Mouse (Mus musculus): ENCODE results near the gene Gm37240. TPM values are rescaled to one million over a fixed set of nuclear protein-coding genes. Genes with fewer than 3 reads are reported as not detected.

Gm37240 gene
- polyA plus RNA-seq, 1 experiment from 2014 or later = 0.52 TPM

- Histone ChIP-seq H3K27me3 (ENCODE audit: control insufficient read depth, insufficient read depth, low read length) (no peaks in the 10 kb centered on the region), H3K4me1 (replicated peaks; ENCODE audit: control insufficient read depth, insufficient read depth, low read length) (no peaks in the 10 kb centered on the region), H3K9me3 (ENCODE audit: control insufficient read depth, low read length) (no peaks in the 10 kb centered on the region), H3K36me3 (ENCODE audit: control insufficient read depth, insufficient read depth, low read length) (no peaks in the 10 kb centered on the region), H3K4me3 (ENCODE audit: low read depth, low read length) (no peak overlapping the region), H3K9ac (ENCODE audit: low read depth, low read length) (no peak overlapping the region), H3K27ac (ENCODE audit: low read depth, low read length) (no peak overlapping the region), H3K4me2 (replicated peaks; ENCODE audit: low read depth, low read length) (no peak overlapping the region)
- WGBS = 90% methylated on average over 8 of the region's 8 CpGs
- DNase-seq (ENCODE audit: low spot score) (no peak), ATAC-seq (ENCODE audit: low FRiP score) (no peak)
Observed at GRCm38 (mm10) chr3:84927168-84927794, 960.0 kb downstream of the Gm37240 start.

GRCm38 (mm10) chr3:84926140-84926539, 961.2 kb downstream of the Gm37240 start:
- WGBS = 91% methylated on average over 5 of the region's 5 CpGs
- no peak for DNase-seq (ENCODE audit: low spot score)
- Histone ChIP-seq H3K4me2 (replicated peaks; ENCODE audit: low read depth, low read length) (no peak overlapping the region), H3K9ac (ENCODE audit: low read depth, low read length) (no peak overlapping the region), H3K9me3 (ENCODE audit: control insufficient read depth, low read length) (no peaks in the 10 kb centered on the region), H3K4me3 (ENCODE audit: low read depth, low read length) (no peak overlapping the region), H3K36me3 (ENCODE audit: control insufficient read depth, insufficient read depth, low read length) (no peaks in the 10 kb centered on the region), H3K27me3 (ENCODE audit: control insufficient read depth, insufficient read depth, low read length) (no peaks in the 10 kb centered on the region), H3K27ac (ENCODE audit: low read depth, low read length) (no peak overlapping the region), H3K4me1 (replicated peaks; ENCODE audit: control insufficient read depth, insufficient read depth, low read length) (no peaks in the 10 kb centered on the region)
- ATAC-seq (ENCODE audit: low FRiP score) = no peak

GRCm38 (mm10) chr3:84925229-84925628, 962.1 kb downstream of the Gm37240 start:
- Histone ChIP-seq H3K4me1 (replicated peaks; ENCODE audit: control insufficient read depth, insufficient read depth, low read length) (no peaks in the 10 kb centered on the region), H3K36me3 (ENCODE audit: control insufficient read depth, insufficient read depth, low read length) (no peaks in the 10 kb centered on the region), H3K4me3 (ENCODE audit: low read depth, low read length) (no peak overlapping the region), H3K27ac (ENCODE audit: low read depth, low read length) (no peak overlapping the region), H3K27me3 (ENCODE audit: control insufficient read depth, insufficient read depth, low read length) (no peaks in the 10 kb centered on the region), H3K9me3 (ENCODE audit: control insufficient read depth, low read length) (no peaks in the 10 kb centered on the region), H3K4me2 (replicated peaks; ENCODE audit: low read depth, low read length) (no peak overlapping the region), H3K9ac (ENCODE audit: low read depth, low read length) (no peak overlapping the region)
- DNase-seq (ENCODE audit: low spot score) (no peak), ATAC-seq (ENCODE audit: low FRiP score) (no peak)
- 76% methylated on average over 4 of the region's 4 CpGs for WGBS

- no peak overlapping the region for H3K9ac ChIP-seq (ENCODE audit: low read depth, low read length)
- no peaks in the 10 kb centered on the region for H3K9me3 ChIP-seq (ENCODE audit: control insufficient read depth, low read length)
- H3K4me3 ChIP-seq (ENCODE audit: low read depth, low read length) = no peak overlapping the region
- H3K27me3 ChIP-seq (ENCODE audit: control insufficient read depth, insufficient read depth, low read length) = no peaks in the 10 kb centered on the region
- DNase-seq (ENCODE audit: low spot score) (no peak), ATAC-seq (ENCODE audit: low FRiP score) (no peak)
- H3K27ac ChIP-seq (ENCODE audit: low read depth, low read length) = no peak overlapping the region
- no peaks in the 10 kb centered on the region for H3K4me1 ChIP-seq (replicated peaks; ENCODE audit: control insufficient read depth, insufficient read depth, low read length)
- WGBS = 91% methylated on average over 1 of the region's 1 CpGs
- no peak overlapping the region for H3K4me2 ChIP-seq (replicated peaks; ENCODE audit: low read depth, low read length)
- no peaks in the 10 kb centered on the region for H3K36me3 ChIP-seq (ENCODE audit: control insufficient read depth, insufficient read depth, low read length)
Observed at GRCm38 (mm10) chr3:84923670-84924069, 963.6 kb downstream of the Gm37240 start.

- Histone ChIP-seq H3K36me3 (ENCODE audit: control insufficient read depth, insufficient read depth, low read length) (no peaks in the 10 kb centered on the region), H3K9ac (ENCODE audit: low read depth, low read length) (no peak overlapping the region), H3K9me3 (ENCODE audit: control insufficient read depth, low read length) (no peaks in the 10 kb centered on the region), H3K27ac (ENCODE audit: low read depth, low read length) (no peak overlapping the region), H3K4me2 (replicated peaks; ENCODE audit: low read depth, low read length) (no peak overlapping the region), H3K4me1 (replicated peaks; ENCODE audit: control insufficient read depth, insufficient read depth, low read length) (no peaks in the 10 kb centered on the region), H3K27me3 (ENCODE audit: control insufficient read depth, insufficient read depth, low read length) (no peaks in the 10 kb centered on the region), H3K4me3 (ENCODE audit: low read depth, low read length) (no peak overlapping the region)
- DNase-seq (ENCODE audit: low spot score) (no peak), ATAC-seq (ENCODE audit: low FRiP score) (no peak)
- 81% methylated on average over 1 of the region's 1 CpGs for WGBS
Observed at GRCm38 (mm10) chr3:84923256-84923655, 964.1 kb downstream of the Gm37240 start.

- H3K27me3 ChIP-seq (ENCODE audit: control insufficient read depth, insufficient read depth, low read length) = no peaks in the 10 kb centered on the region
- H3K27ac ChIP-seq (ENCODE audit: low read depth, low read length) = no peak overlapping the region
- H3K4me3 ChIP-seq (ENCODE audit: low read depth, low read length) = no peak overlapping the region
- DNase-seq (ENCODE audit: low spot score) (peak; percentile 33), ATAC-seq (ENCODE audit: low FRiP score) (no peak)
- H3K9me3 ChIP-seq (ENCODE audit: control insufficient read depth, low read length) = no peaks in the 10 kb centered on the region
- 87% methylated on average over 6 of the region's 6 CpGs for WGBS
- no peak overlapping the region for H3K9ac ChIP-seq (ENCODE audit: low read depth, low read length)
- no peak overlapping the region for H3K4me2 ChIP-seq (replicated peaks; ENCODE audit: low read depth, low read length)
- no peaks in the 10 kb centered on the region for H3K36me3 ChIP-seq (ENCODE audit: control insufficient read depth, insufficient read depth, low read length)
- no peaks in the 10 kb centered on the region for H3K4me1 ChIP-seq (replicated peaks; ENCODE audit: control insufficient read depth, insufficient read depth, low read length)
Observed at GRCm38 (mm10) chr3:84921704-84922420, 965.5 kb downstream of the Gm37240 start.

- Histone ChIP-seq H3K9me3 (ENCODE audit: control insufficient read depth, low read length) (no peaks in the 10 kb centered on the region), H3K4me3 (ENCODE audit: low read depth, low read length) (no peak overlapping the region), H3K27ac (ENCODE audit: low read depth, low read length) (no peak overlapping the region), H3K36me3 (ENCODE audit: control insufficient read depth, insufficient read depth, low read length) (no peaks in the 10 kb centered on the region), H3K4me2 (replicated peaks; ENCODE audit: low read depth, low read length) (no peak overlapping the region), H3K4me1 (replicated peaks; ENCODE audit: control insufficient read depth, insufficient read depth, low read length) (no peaks in the 10 kb centered on the region), H3K9ac (ENCODE audit: low read depth, low read length) (no peak overlapping the region), H3K27me3 (ENCODE audit: control insufficient read depth, insufficient read depth, low read length) (no peaks in the 10 kb centered on the region)
- no peak for ATAC-seq (ENCODE audit: low FRiP score)
- no peak for DNase-seq (ENCODE audit: low spot score)
- WGBS = 89% methylated on average over 9 of the region's 9 CpGs
Observed at GRCm38 (mm10) chr3:84917903-84918679, 969.2 kb downstream of the Gm37240 start.

- H3K9ac ChIP-seq (ENCODE audit: low read depth, low read length) = no peak overlapping the region
- H3K4me2 ChIP-seq (replicated peaks; ENCODE audit: low read depth, low read length) = no peak overlapping the region
- H3K9me3 ChIP-seq (ENCODE audit: control insufficient read depth, low read length) = no peaks in the 10 kb centered on the region
- H3K4me3 ChIP-seq (ENCODE audit: low read depth, low read length) = no peak overlapping the region
- DNase-seq (ENCODE audit: low spot score) (no peak), ATAC-seq (ENCODE audit: low FRiP score) (no peak)
- no peaks in the 10 kb centered on the region for H3K36me3 ChIP-seq (ENCODE audit: control insufficient read depth, insufficient read depth, low read length)
- WGBS = 62% methylated on average over 1 of the region's 1 CpGs
- H3K27ac ChIP-seq (ENCODE audit: low read depth, low read length) = no peak overlapping the region
- no peaks in the 10 kb centered on the region for H3K4me1 ChIP-seq (replicated peaks; ENCODE audit: control insufficient read depth, insufficient read depth, low read length)
- no peaks in the 10 kb centered on the region for H3K27me3 ChIP-seq (ENCODE audit: control insufficient read depth, insufficient read depth, low read length)
Observed at GRCm38 (mm10) chr3:84914284-84914683, 973.0 kb downstream of the Gm37240 start.

Data from hindbrain, embryonic 11.5 days (tissue).